Mouse (Mus musculus): ENCODE measurements around the gene Hoxa3. TPM values are rescaled to one million over a fixed set of nuclear protein-coding genes. Genes with fewer than 3 reads are reported as not detected.

Gene Hoxa3
- polyA plus RNA-seq, 1 experiment from 2014 or later: 21.1 TPM

DNA sequence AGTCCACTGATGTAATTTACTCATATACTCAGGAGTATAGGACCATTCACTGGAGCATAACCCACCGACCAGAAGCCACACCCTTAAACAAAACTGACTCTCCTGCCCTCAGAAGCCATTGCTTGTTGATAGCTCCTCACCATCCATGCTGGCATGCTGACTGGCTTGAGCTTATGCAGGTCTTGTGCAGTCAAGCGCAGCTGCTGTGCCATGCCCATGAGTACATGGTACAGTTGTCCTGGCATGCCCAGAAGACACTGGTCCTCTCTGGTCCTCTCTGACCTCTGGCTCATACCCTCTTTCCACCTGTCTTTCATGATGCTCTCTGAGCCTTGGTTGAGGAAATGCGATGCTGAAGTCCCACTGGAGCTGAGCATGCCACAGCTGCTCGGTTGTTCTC, 89.5 kb downstream of the Hoxa3 start:
- Histone ChIP-seq H3K9ac (no peak overlapping the region), H3K27ac (no peak overlapping the region), H3K9me3 (no peaks in the 10 kb centered on the region), H3K36me3 (no peaks in the 10 kb centered on the region), H3K4me2 (replicated peaks) (no peak overlapping the region), H3K4me3 (no peak overlapping the region), H3K4me1 (peaks cover 19% of the 10 kb centered on the region), H3K27me3 (replicated peaks) (no peaks in the 10 kb centered on the region)
- WGBS: 90% methylated on average over 4 of the region's 4 CpGs
- ATAC-seq (ENCODE audit: low FRiP score, low read depth): no peak

DNA sequence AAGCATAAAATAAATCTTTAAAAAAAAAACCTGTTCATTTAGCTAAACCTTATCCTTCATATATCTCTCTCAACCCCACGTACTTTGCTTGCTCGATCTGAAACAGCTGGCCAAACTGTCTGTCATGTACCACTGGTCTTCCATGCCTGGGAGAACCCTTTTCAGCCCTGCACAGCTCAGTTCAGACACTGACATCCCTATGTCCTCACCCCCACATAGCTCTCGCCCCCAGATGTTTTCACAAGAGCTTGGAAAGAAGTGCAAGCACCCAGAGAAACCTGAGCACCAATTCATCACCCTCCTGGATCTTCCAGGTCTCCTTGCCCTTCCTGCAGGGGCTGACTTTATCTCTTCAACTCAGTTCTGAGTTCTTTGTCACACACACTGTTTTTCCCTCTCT, 92.0 kb downstream of the Hoxa3 start:
- Histone ChIP-seq H3K4me3 (no peak overlapping the region), H3K9ac (no peak overlapping the region), H3K27ac (no peak overlapping the region), H3K36me3 (no peaks in the 10 kb centered on the region), H3K27me3 (replicated peaks) (no peaks in the 10 kb centered on the region), H3K4me2 (replicated peaks) (no peak overlapping the region), H3K9me3 (no peaks in the 10 kb centered on the region), H3K4me1 (peaks cover 29% of the 10 kb centered on the region)
- no peak for ATAC-seq (ENCODE audit: low FRiP score, low read depth)
- 67% methylated on average over 3 of the region's 3 CpGs for WGBS

MicroRNA genes within 50 kb of the gene (microRNA counts, 519-probe panel; counts per million panel counts)
- 6,429 counts per million, percentile 92 among the panel's probes with 10 or more counts for microRNA mmu-miR-196b

Small RNA genes within 50 kb of the gene (microRNA-seq; reads per million reads assigned to microRNA genes)
- 11,466 reads per million, percentile 96 among the genes with 10 or more reads in this experiment for gene Mir196b

Other genes starting within 250 kb of the Hoxa3 start
- gene Skap2, start 200.8 kb downstream of the Hoxa3 start, polyA plus RNA-seq (2016; fragmentation: Nextera tagmentation; extraction: Ambion mirVana): 57.3 and 60.8 TPM in 2 replicates
- gene Hoxa1, start 55.0 kb downstream of the Hoxa3 start, polyA plus RNA-seq (2016; fragmentation: Nextera tagmentation; extraction: Ambion mirVana): 4.7 and 5.0 TPM in 2 replicates
- 25.6 and 34.2 TPM in 2 replicates for gene Hoxa2, start 48.5 kb downstream of the Hoxa3 start, polyA plus RNA-seq (2016; fragmentation: Nextera tagmentation; extraction: Ambion mirVana)
- 6.4 and 7.0 TPM in 2 replicates for gene 5730596B20Rik, start 35.8 kb downstream of the Hoxa3 start, polyA plus RNA-seq (2016; fragmentation: Nextera tagmentation; extraction: Ambion mirVana)
- gene Hoxa4, start 21.6 kb downstream of the Hoxa3 start, polyA plus RNA-seq (2016; fragmentation: Nextera tagmentation; extraction: Ambion mirVana): 7.1 and 9.7 TPM in 2 replicates
- gene Hoxa5, start 8.7 kb downstream of the Hoxa3 start, polyA plus RNA-seq (2016; fragmentation: Nextera tagmentation; extraction: Ambion mirVana): 72.6 and 76.1 TPM in 2 replicates
- 34.7 and 34.9 TPM in 2 replicates for gene Hoxa6, start 4.6 kb downstream of the Hoxa3 start, polyA plus RNA-seq (2016; fragmentation: Nextera tagmentation; extraction: Ambion mirVana)
- gene Gm28308, start within 50 bp of the Hoxa3 start, polyA plus RNA-seq (2016; fragmentation: Nextera tagmentation; extraction: Ambion mirVana): not detected in 2 replicates
- gene Hoxa7, start 8.5 kb upstream of the Hoxa3 start, polyA plus RNA-seq (2016; fragmentation: Nextera tagmentation; extraction: Ambion mirVana): 81.2 and 102 TPM in 2 replicates
- gene Hoxa9, start 17.8 kb upstream of the Hoxa3 start, polyA plus RNA-seq (2016; fragmentation: Nextera tagmentation; extraction: Ambion mirVana): 124 and 131 TPM in 2 replicates
- 108 and 119 TPM in 2 replicates for gene Hoxa10, start 27.5 kb upstream of the Hoxa3 start, polyA plus RNA-seq (2016; fragmentation: Nextera tagmentation; extraction: Ambion mirVana)
- gene Hoxa11, start 32.5 kb upstream of the Hoxa3 start, polyA plus RNA-seq (2016; fragmentation: Nextera tagmentation; extraction: Ambion mirVana): 10.8 and 13.4 TPM in 2 replicates
- gene Hoxa13, start 47.5 kb upstream of the Hoxa3 start, polyA plus RNA-seq (2016; fragmentation: Nextera tagmentation; extraction: Ambion mirVana): 0.10 and 1.3 TPM in 2 replicates
- gene Evx1, start 100.2 kb upstream of the Hoxa3 start, polyA plus RNA-seq (2016; fragmentation: Nextera tagmentation; extraction: Ambion mirVana): 4.1 and 4.5 TPM in 2 replicates